Mouse (Mus musculus) heart, embryonic 12.5 days (tissue): ENCODE measurements around the gene Cacna1c. TPM values are rescaled to one million over a fixed set of nuclear protein-coding genes. Genes with fewer than 3 reads are reported as not detected.
A peak's percentile ranks its signal among the peaks of the same experiment; 100 is the strongest.
"Not testable (repeated sequence)": the region's sequence is repeated elsewhere in the genome, so short reads cannot be mapped to it uniquely, and the experiment has no call there.

Source experiments
- ATAC-seq: fragments of 200-750 bp; cut with Nextera tagmentation; 2 replicates; pipeline ENCODE4 v1.8.0; 2017; ENCODE audit warnings: moderate TSS enrichment, moderate library complexity; ENCODE audit not compliant: insufficient number of reproducible peaks, low FRiP score
- H3K27ac ChIP-seq: fragments of 300-500 bp; sonication (generic); 2 replicates; pipeline ENCODE4 v1.5.1; 2016; ENCODE audit warnings: mild to moderate bottlenecking, moderate library complexity; ENCODE audit not compliant: poor library complexity, severe bottlenecking
- H3K27me3 ChIP-seq: fragments of 300-500 bp; sonication (generic); replicated peaks from 2 replicates; pipeline ENCODE4 v1.6.1; 2016; ENCODE audit warnings: mild to moderate bottlenecking, moderate library complexity
- H3K36me3 ChIP-seq: fragments of 300-500 bp; sonication (generic); 2 replicates; pipeline ENCODE4 v1.6.1; 2016; ENCODE audit warnings: mild to moderate bottlenecking, moderate library complexity
- H3K4me1 ChIP-seq: fragments of 300-500 bp; sonication (generic); replicated peaks from 2 replicates; pipeline ENCODE4 v1.6.1; 2016; ENCODE audit warnings: mild to moderate bottlenecking
- H3K4me2 ChIP-seq: fragments of 300-500 bp; sonication (generic); 2 replicates; pipeline ENCODE4 v1.6.1; 2016; ENCODE audit warnings: mild to moderate bottlenecking, moderate library complexity
- H3K4me3 ChIP-seq: fragments of 300-500 bp; sonication (generic); 2 replicates; pipeline ENCODE4 v1.5.1; 2016; ENCODE audit warnings: mild to moderate bottlenecking
- H3K9ac ChIP-seq: fragments of 300-500 bp; sonication (generic); 2 replicates; pipeline ENCODE4 v1.6.1; 2016; ENCODE audit warnings: mild to moderate bottlenecking, moderate library complexity
- H3K9me3 ChIP-seq: fragments of 300-500 bp; sonication (generic); replicated peaks from 2 replicates; pipeline ENCODE4 v1.6.1; 2016; ENCODE audit warnings: mild to moderate bottlenecking, moderate library complexity
- WGBS: fragments of 180-500 bp; shearing (Covaris S2); methylation state at CpG from one replicate; pipeline ENCODE4 v1.1.7; 2016; 5-methylcytosine and 5-hydroxymethylcytosine counted together
- polyA plus RNA-seq: library from polyadenylated mRNA; unstranded; fragments of >200 nt; fragmentation: Nextera tagmentation; extraction: Ambion mirVana; gene quantifications from 2 replicates; pipeline ENCODE4 v1.2.1, GENCODE M21; 2016

Cacna1c gene
- polyA plus RNA-seq, 1 experiment from 2014 or later: 58.1 TPM

DNA sequence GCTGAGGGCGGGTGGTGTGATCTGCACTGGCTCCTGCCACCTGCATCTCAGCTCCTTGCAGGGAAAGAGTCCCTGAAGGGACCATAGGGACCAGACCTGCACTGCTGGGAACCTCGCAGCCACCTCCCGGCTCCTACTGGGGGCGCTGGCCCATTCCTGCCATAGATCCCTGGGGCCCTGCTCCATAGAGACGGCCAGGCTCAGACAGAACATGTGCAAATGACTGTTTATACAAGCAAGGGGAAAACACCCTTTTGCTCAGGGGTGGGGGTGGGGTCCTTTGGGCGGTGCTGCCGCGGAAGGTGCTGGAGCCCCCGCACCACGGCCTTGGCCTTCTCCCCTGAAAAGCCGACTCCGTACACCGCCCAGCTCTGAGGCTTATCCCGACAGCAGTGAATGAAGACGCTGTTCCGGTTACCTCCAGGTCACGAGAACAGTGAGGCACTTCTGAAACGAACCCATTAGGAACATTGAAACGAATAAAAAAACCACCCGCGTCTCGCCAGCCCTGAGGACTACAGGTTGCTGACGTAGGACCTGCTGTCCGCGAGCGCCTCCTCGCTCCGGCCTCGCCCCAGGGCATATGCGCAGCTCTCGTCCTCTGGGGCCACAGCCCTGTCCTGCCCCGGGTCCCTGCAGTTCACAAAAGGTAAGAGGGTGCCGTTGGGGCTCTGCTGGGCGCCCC, 602.7 kb downstream of the Cacna1c start:
- no peaks in the 10 kb centered on the region for H3K9me3 ChIP-seq
- no peak overlapping the region for H3K9ac ChIP-seq
- H3K4me3 ChIP-seq: peak overlapping the region; percentile 38
- 0 out of 2 replicates have a peak, but pooled peaks cover 6% of the 10 kb centered on the region for H3K27me3 ChIP-seq
- ATAC-seq: peak; percentile 55
- H3K36me3 ChIP-seq: peaks cover 67% of the 10 kb centered on the region
- peaks cover 10% of the 10 kb centered on the region for H3K4me1 ChIP-seq
- H3K4me2 ChIP-seq: peak overlapping the region; percentile 68
- 18% methylated on average over 34 of the region's 34 CpGs for WGBS
- no peak overlapping the region for H3K27ac ChIP-seq

DNA sequence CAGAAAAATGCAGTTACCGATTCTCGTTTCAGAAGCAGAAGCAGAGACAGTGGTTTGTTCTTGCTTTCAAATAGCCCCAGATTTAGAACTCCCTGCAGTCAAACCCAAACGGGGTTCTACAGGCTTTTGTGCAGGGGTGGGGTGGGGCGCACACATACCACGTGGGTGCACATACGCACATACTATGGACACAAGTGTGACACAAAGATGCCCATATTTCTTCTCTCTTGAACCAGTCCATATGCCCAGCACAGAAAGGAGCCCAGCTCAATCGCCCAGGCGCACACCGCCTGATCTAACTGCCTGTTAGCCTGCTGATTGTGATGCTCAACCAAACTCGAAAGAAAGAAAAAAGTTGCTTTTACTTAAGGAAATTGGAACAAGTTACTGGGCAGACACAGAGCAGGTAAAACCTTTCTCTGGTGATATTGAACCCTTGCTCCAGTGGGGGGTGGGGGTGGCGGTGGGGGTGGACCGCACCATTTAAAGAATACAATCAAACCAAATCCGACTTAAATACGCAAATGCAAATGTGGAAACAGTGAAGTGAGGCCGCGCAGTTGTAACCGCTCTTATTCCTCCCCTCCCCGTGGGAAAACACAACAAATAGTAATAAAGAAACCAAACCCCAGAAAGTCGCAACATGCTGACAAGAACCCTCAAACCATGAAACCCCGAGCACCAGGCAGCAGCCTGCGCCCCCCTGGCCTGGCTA, 603.4 kb downstream of the Cacna1c start:
- Histone ChIP-seq H3K27me3 (0 out of 2 replicates have a peak, but pooled peaks cover 6% of the 10 kb centered on the region), H3K36me3 (peaks cover 60% of the 10 kb centered on the region), H3K4me1 (peaks cover 10% of the 10 kb centered on the region), H3K9me3 (no peaks in the 10 kb centered on the region), H3K4me3 (peak overlapping the region; percentile 38; the same call in 1 of the 2 replicates), H3K27ac (no peak overlapping the region), H3K9ac (no peak overlapping the region), H3K4me2 (peak overlapping the region; percentile 68)
- 46% methylated on average over 21 of the region's 21 CpGs for WGBS
- ATAC-seq: no peak

DNA sequence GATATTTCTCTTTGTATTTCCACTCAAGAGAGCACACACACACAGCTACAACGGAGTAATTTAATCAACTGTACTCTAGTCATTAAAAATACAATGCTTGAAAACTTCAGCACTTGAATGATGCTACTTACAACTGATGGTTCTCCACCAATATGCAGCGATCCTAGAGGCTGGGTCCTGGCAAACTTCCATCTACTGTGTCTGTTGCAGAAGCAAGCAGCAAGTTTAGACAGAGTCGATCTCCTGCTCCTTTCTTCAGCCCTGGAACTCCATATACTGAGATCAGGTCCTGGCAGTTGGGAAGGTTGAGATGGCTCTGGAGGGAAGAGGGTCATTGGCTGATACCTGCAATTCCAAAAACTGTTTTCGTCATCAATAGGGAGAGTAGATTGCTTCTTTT, 617.5 kb downstream of the Cacna1c start:
- H3K4me3 ChIP-seq, H3K9me3 ChIP-seq, H3K27me3 ChIP-seq, H3K4me2 ChIP-seq, H3K27ac ChIP-seq, H3K36me3 ChIP-seq, H3K4me1 ChIP-seq, ATAC-seq, H3K9ac ChIP-seq: not testable (repeated sequence)
- 66% methylated on average over 4 of the region's 4 CpGs for WGBS

DNA sequence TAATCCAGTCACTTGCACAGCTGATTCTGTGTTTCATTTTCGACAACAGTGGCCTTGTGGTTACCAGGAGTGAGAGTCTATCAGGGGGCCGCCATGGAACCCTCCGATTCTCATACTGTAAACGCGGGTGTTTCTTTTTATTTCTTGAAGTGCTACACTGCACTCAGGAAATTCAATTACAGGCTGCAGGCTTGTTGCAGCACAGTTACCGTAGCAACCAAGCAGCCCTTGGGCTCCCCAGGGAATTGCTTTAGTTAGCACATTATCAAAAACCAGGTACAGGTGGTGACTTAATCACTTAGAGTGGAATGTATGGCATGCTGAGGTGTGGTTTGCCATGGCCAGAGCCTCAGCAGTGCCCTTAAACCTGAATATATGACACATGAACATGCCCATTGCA, 621.9 kb downstream of the Cacna1c start:
- Histone ChIP-seq H3K36me3 (no peaks in the 10 kb centered on the region), H3K9ac (no peak overlapping the region), H3K9me3 (no peaks in the 10 kb centered on the region), H3K4me1 (no peaks in the 10 kb centered on the region), H3K27me3 (no peaks in the 10 kb centered on the region), H3K4me3 (no peak overlapping the region), H3K27ac (no peak overlapping the region), H3K4me2 (no peak overlapping the region)
- 82% methylated on average over 6 of the region's 6 CpGs for WGBS
- no peak for ATAC-seq

DNA sequence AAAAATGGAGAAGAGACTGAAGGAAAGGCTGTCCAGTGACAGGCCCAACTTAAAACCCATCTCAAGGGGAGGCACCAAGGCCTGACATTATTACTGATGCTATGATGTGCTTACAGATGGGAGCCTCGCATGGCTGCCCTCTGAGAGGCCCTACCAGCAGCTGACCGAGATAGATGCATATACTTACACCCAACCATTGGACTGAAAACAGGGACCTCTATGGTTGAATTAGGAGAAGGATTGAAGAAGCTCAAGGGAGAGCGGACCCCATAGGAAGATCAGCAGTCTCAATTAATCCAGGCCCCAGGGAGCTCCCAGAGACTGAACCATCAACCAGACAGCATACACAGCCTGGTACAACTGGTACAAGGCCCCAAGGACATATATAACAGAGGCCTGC, 628.4 kb downstream of the Cacna1c start:
- Histone ChIP-seq H3K4me3 (no peak overlapping the region), H3K36me3 (no peaks in the 10 kb centered on the region), H3K4me2 (no peak overlapping the region), H3K4me1 (peaks cover 7% of the 10 kb centered on the region), H3K27ac (no peak overlapping the region), H3K9me3 (no peaks in the 10 kb centered on the region; the same call in 1 of the 2 replicates), H3K9ac (no peak overlapping the region), H3K27me3 (no peaks in the 10 kb centered on the region)
- WGBS: 88% methylated on average over 3 of the region's 3 CpGs
- no peak for ATAC-seq

DNA sequence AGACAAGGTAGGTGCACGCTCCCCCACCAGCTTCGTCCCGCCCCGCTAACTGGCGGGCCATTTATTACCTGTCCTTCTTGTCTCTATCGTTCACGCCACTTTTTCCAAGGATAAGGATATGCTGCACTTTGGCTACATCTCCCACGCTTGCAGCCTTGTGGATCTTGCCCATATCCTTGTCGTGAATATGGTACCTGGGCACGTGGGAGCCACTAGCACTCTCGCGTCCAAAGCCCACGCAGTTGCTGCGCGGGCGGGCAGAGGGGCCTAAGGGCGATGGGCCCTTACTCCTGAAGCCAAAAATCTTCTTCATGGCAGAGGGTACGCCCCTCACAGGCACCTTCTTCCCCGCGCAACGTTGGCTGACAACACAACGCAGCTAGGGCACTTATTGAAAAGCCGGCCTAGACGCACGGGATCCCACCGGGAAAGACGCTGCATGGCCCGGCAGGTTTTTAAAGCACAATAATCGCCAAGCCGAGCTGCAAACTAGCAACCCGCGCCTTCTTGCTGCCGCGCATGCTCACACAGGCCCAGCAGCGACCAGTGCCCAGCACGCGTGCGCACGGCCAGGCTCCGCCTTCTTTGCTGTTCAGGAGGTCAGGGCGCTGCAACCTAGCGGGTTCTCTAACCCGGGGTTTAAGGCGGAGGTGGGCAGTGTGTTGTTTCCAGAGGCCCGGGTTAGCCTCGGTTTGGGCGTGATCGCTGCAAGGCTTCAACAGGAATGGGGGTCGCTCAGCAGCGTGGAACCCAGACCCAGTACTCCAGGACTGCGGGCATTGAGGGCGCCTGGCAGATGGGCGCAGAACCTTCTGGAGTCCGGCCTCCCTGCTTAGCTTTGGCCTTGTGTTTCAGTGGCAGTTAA, 634.2 kb downstream of the Cacna1c start, which contains the start of gene Ankrd26:
Gene Ankrd26 (minus strand): TSS at position 482 of the 865 bp plus-strand sequence.
- H3K4me3 ChIP-seq: peak within 1 kb of the TSS; percentile 65
- peaks cover 11% of the 10 kb centered on the region for H3K4me1 ChIP-seq
- H3K9ac ChIP-seq: peak within 1 kb of the TSS; percentile 84
- peak within 1 kb of the TSS; percentile 74 for H3K4me2 ChIP-seq
- H3K9me3 ChIP-seq: no peaks in the 10 kb centered on the region
- peaks cover 19% of the 10 kb centered on the region for H3K36me3 ChIP-seq
- peak within 1 kb of the TSS; percentile 36; the same call in 1 of the 2 replicates for H3K27ac ChIP-seq
- WGBS: 5% methylated on average over 54 of the region's 54 CpGs
- peak; percentile 97 for ATAC-seq
- H3K27me3 ChIP-seq: no peaks in the 10 kb centered on the region

DNA sequence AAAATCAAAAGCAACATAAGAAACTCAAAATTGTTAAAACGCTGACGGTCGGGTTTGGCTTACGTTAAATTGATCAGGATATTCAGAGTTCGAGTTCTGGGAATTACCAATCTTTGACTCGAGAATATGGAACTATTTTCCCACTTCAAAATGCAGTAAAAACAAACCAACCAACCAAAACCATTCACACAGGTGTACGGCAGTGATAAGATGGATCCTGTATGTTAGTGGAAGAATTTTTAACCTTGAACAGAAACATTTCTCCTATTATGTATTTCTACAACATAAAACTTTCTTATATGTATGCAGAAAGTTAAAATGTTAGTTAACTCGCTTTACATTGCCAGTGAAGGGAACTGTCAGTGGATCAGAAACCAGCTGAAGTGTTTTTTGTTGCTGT, 635.0 kb downstream of the Cacna1c start:
- WGBS: 80% methylated on average over 8 of the region's 8 CpGs
- H3K9me3 ChIP-seq: no peaks in the 10 kb centered on the region
- H3K27me3 ChIP-seq: no peaks in the 10 kb centered on the region
- peaks cover 27% of the 10 kb centered on the region for H3K36me3 ChIP-seq
- peak overlapping the region; percentile 65 for H3K4me3 ChIP-seq
- H3K4me2 ChIP-seq: peak overlapping the region; percentile 74
- peak overlapping the region; percentile 84 for H3K9ac ChIP-seq
- no peak for ATAC-seq
- peaks cover 11% of the 10 kb centered on the region for H3K4me1 ChIP-seq
- H3K27ac ChIP-seq: no peak overlapping the region

DNA sequence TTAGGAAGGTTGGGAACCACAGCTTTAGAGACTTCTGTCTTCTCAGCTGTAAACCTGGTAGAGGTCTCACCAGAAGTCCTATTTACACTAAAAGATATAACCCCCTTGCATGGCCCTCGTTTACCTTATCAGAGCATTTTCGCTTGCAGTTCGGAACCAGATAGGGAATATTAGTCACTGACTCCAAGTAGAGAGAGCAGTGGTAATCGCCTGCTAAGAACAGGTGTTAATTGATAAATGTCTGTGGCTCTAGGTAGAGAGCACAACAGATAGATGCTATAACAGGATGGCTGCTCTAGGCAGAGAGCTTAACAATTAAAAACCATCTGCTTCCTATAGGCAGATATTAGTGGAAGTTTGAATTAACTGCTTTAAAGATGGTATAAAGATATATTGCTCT, 657.6 kb downstream of the Cacna1c start:
- no peak overlapping the region for H3K4me3 ChIP-seq
- H3K4me2 ChIP-seq: no peak overlapping the region
- H3K27me3 ChIP-seq: no peaks in the 10 kb centered on the region
- 72% methylated on average over 4 of the region's 4 CpGs for WGBS
- H3K9me3 ChIP-seq: no peaks in the 10 kb centered on the region
- peaks cover 55% of the 10 kb centered on the region for H3K36me3 ChIP-seq
- no peak overlapping the region for H3K9ac ChIP-seq
- no peak for ATAC-seq
- no peak overlapping the region for H3K27ac ChIP-seq
- no peaks in the 10 kb centered on the region for H3K4me1 ChIP-seq

Other genes with a start within 250 kb of the Cacna1c start
- 6.3 TPM in 2 replicates for gene Dcp1b, start 21.2 kb downstream of the Cacna1c start, polyA plus RNA-seq
- gene Cacna2d4, start 40.1 kb upstream of the Cacna1c start, polyA plus RNA-seq: not detected in 2 replicates
- 0.05 and 0.15 TPM in 2 replicates for gene Lrtm2, start 134.3 kb upstream of the Cacna1c start, polyA plus RNA-seq
- gene Adipor2, start 221.3 kb upstream of the Cacna1c start, polyA plus RNA-seq: 27.8 and 30.2 TPM in 2 replicates